Mouse (Mus musculus) embryonic facial prominence, embryonic 14.5 days (tissue): ENCODE data around the gene Bckdhb. TPM values are rescaled to one million over a fixed set of nuclear protein-coding genes. Genes with fewer than 3 reads are reported as not detected.

Experiments
- ATAC-seq: fragments of 200-750 bp; cut with Nextera tagmentation; 2 replicates; pipeline ENCODE4 v1.8.0; 2017; ENCODE audit warnings: low read depth, moderate number of reproducible peaks, moderate TSS enrichment
- DNase-seq: peaks from one replicate; pipeline ENCODE4 v3.0.0-alpha.2; 2015; ENCODE audit warnings: low spot score
- H3K27ac ChIP-seq: fragments of 300-500 bp; sonication (generic); replicated peaks from 2 replicates; pipeline ENCODE4 v1.5.1; 2014; ENCODE audit warnings: low read depth, mild to moderate bottlenecking, low read length, moderate library complexity
- H3K27me3 ChIP-seq: fragments of 300-500 bp; sonication (generic); replicated peaks from 2 replicates; pipeline ENCODE4 v1.6.1; 2014; ENCODE audit warnings: low read length; ENCODE audit not compliant: control insufficient read depth, insufficient read depth
- H3K36me3 ChIP-seq: fragments of 300-500 bp; sonication (generic); 2 replicates; pipeline ENCODE4 v1.6.1; 2014; ENCODE audit warnings: low read length, mixed read lengths; ENCODE audit not compliant: control insufficient read depth, insufficient read depth
- H3K4me1 ChIP-seq: fragments of 300-500 bp; sonication (generic); 2 replicates; pipeline ENCODE4 v1.6.1; 2014; ENCODE audit warnings: antibody characterized with exemption, low read length; ENCODE audit not compliant: control insufficient read depth, insufficient read depth
- H3K4me2 ChIP-seq: fragments of 300-500 bp; sonication (generic); 2 replicates; pipeline ENCODE4 v1.6.1; 2014; ENCODE audit warnings: low read depth, mild to moderate bottlenecking, low read length, moderate library complexity, mixed read lengths
- H3K4me3 ChIP-seq: fragments of 300-500 bp; sonication (generic); 2 replicates; pipeline ENCODE4 v1.5.1; 2014; ENCODE audit warnings: low read depth, mild to moderate bottlenecking, low read length
- H3K9ac ChIP-seq: fragments of 300-500 bp; sonication (generic); 2 replicates; pipeline ENCODE4 v1.6.1; 2014; ENCODE audit warnings: low read depth, mild to moderate bottlenecking, low read length, moderate library complexity, mixed read lengths
- H3K9me3 ChIP-seq: fragments of 300-500 bp; sonication (generic); 2 replicates; pipeline ENCODE4 v1.6.1; 2016; ENCODE audit warnings: low read length; ENCODE audit not compliant: control insufficient read depth
- WGBS: fragments of 180-500 bp; shearing (Covaris S2); extraction: QIAGEN DNeasy Blood & Tissue Kit; methylation state at CpG from one replicate; pipeline ENCODE4 v1.1.7; 2014; 5-methylcytosine and 5-hydroxymethylcytosine counted together
- polyA plus RNA-seq: library from polyadenylated mRNA; unstranded; fragments of >200 nt; fragmentation: Nextera tagmentation; extraction: Ambion mirVana; gene quantifications from 2 replicates; pipeline ENCODE4 v1.2.1, GENCODE M21; 2014

Gene Bckdhb
- polyA plus RNA-seq, 1 experiment from 2014 or later, result 41.6 TPM

- Histone ChIP-seq H3K9ac (no peak overlapping the region), H3K4me3 (no peak overlapping the region), H3K36me3 (no peaks in the 10 kb centered on the region), H3K27ac (no peak overlapping the region), H3K4me2 (no peak overlapping the region), H3K27me3 (no peaks in the 10 kb centered on the region), H3K4me1 (no peaks in the 10 kb centered on the region), H3K9me3 (no peaks in the 10 kb centered on the region)
- WGBS, result 96% methylated on average over 8 of the region's 8 CpGs
- no peak for ATAC-seq
- DNase-seq, result no peak
Observed at GRCm38 (mm10) chr9:84092994-84093393, 168.0 kb downstream of the Bckdhb start.

GRCm38 (mm10) chr9:84094111-84094510 is 169.2 kb downstream of the Bckdhb start:
- Histone ChIP-seq H3K9ac (no peak overlapping the region), H3K27me3 (no peaks in the 10 kb centered on the region), H3K4me2 (no peak overlapping the region), H3K36me3 (no peaks in the 10 kb centered on the region), H3K27ac (no peak overlapping the region), H3K4me3 (no peak overlapping the region), H3K9me3 (no peaks in the 10 kb centered on the region), H3K4me1 (no peaks in the 10 kb centered on the region)
- DNase-seq, result peak; percentile 70
- peak; percentile 60; the same call in 1 of the 2 replicates for ATAC-seq
- WGBS, result 71% methylated on average over 6 of the region's 6 CpGs

- WGBS, result 80% methylated on average over 13 of the region's 13 CpGs
- Histone ChIP-seq H3K4me3 (no peak overlapping the region), H3K27ac (no peak overlapping the region), H3K9me3 (no peaks in the 10 kb centered on the region), H3K27me3 (no peaks in the 10 kb centered on the region), H3K4me2 (peak overlapping the region; percentile 29), H3K4me1 (no peaks in the 10 kb centered on the region), H3K9ac (no peak overlapping the region), H3K36me3 (no peaks in the 10 kb centered on the region)
- ATAC-seq (no peak), DNase-seq (no peak)
Observed at GRCm38 (mm10) chr9:84096484-84097015, 171.6 kb downstream of the Bckdhb start.

GRCm38 (mm10) chr9:84103344-84103743 is 178.4 kb downstream of the Bckdhb start:
- Histone ChIP-seq H3K36me3 (no peaks in the 10 kb centered on the region), H3K4me2 (no peak overlapping the region), H3K4me1 (no peaks in the 10 kb centered on the region), H3K27me3 (no peaks in the 10 kb centered on the region), H3K27ac (no peak overlapping the region), H3K9me3 (no peaks in the 10 kb centered on the region), H3K9ac (no peak overlapping the region), H3K4me3 (no peak overlapping the region)
- peak; percentile 29 for DNase-seq
- ATAC-seq, result no peak
- WGBS, result 84% methylated on average over 7 of the region's 7 CpGs

- 76% methylated on average over 2 of the region's 2 CpGs for WGBS
- H3K27me3 ChIP-seq, result no peaks in the 10 kb centered on the region
- peaks cover 24% of the 10 kb centered on the region for H3K4me1 ChIP-seq
- H3K4me3 ChIP-seq, result no peak overlapping the region
- ATAC-seq, result no peak
- H3K9ac ChIP-seq, result no peak overlapping the region
- no peak overlapping the region for H3K27ac ChIP-seq
- DNase-seq, result no peak
- no peaks in the 10 kb centered on the region for H3K36me3 ChIP-seq
- no peaks in the 10 kb centered on the region for H3K9me3 ChIP-seq
- H3K4me2 ChIP-seq, result no peak overlapping the region
Observed at GRCm38 (mm10) chr9:84106438-84106837, 181.5 kb downstream of the Bckdhb start.

- H3K9ac ChIP-seq, result no peak overlapping the region
- H3K36me3 ChIP-seq, result no peaks in the 10 kb centered on the region
- DNase-seq (no peak), ATAC-seq (no peak)
- WGBS, result 68% methylated on average over 20 of the region's 20 CpGs
- H3K4me3 ChIP-seq, result no peak overlapping the region
- H3K4me1 ChIP-seq, result peaks cover 24% of the 10 kb centered on the region
- 0 out of 2 replicates have a peak overlapping the region, but pooled peaks have one; percentile 35 for H3K27ac ChIP-seq
- no peaks in the 10 kb centered on the region for H3K9me3 ChIP-seq
- peak overlapping the region; percentile 16; the same call in 1 of the 2 replicates for H3K4me2 ChIP-seq
- H3K27me3 ChIP-seq, result no peaks in the 10 kb centered on the region
Observed at GRCm38 (mm10) chr9:84107045-84107813, 182.3 kb downstream of the Bckdhb start.

GRCm38 (mm10) chr9:84108534-84108933 is 183.6 kb downstream of the Bckdhb start:
- Histone ChIP-seq H3K9me3 (no peaks in the 10 kb centered on the region), H3K4me2 (no peak overlapping the region), H3K4me1 (peaks cover 24% of the 10 kb centered on the region), H3K27me3 (no peaks in the 10 kb centered on the region), H3K36me3 (no peaks in the 10 kb centered on the region), H3K9ac (no peak overlapping the region), H3K27ac (no peak overlapping the region), H3K4me3 (no peak overlapping the region)
- WGBS, result 78% methylated on average over 7 of the region's 7 CpGs
- DNase-seq (no peak), ATAC-seq (no peak)

- Histone ChIP-seq H3K4me1 (peaks cover 24% of the 10 kb centered on the region), H3K27me3 (no peaks in the 10 kb centered on the region), H3K4me2 (peak overlapping the region; percentile 40; the same call in 1 of the 2 replicates), H3K36me3 (no peaks in the 10 kb centered on the region), H3K9me3 (no peaks in the 10 kb centered on the region), H3K9ac (no peak overlapping the region), H3K27ac (0 out of 2 replicates have a peak overlapping the region, but pooled peaks have one; percentile 19), H3K4me3 (no peak overlapping the region)
- DNase-seq (peak; percentile 58), ATAC-seq (no peak)
- WGBS, result 47% methylated on average over 6 of the region's 6 CpGs
Observed at GRCm38 (mm10) chr9:84109777-84110478, 185.0 kb downstream of the Bckdhb start.
